Mouse (Mus musculus): ENCODE data around the gene Gng5. TPM values are rescaled to one million over a fixed set of nuclear protein-coding genes. Genes with fewer than 3 reads are reported as not detected.

Gene Gng5
- polyA plus RNA-seq, 1 experiment from 2014 or later: 390 TPM

GRCm38 (mm10) chr3:146520798-146521651, 21.4 kb downstream of the Gng5 start, which contains the start of gene Rpf1:
Gene Rpf1, minus strand, starts transcription at chr3:146521429.
- Histone ChIP-seq H3K9me3 (ENCODE audit: control insufficient read depth, low read length) (no peaks in the 10 kb centered on the region), H3K4me3 (replicated peaks; ENCODE audit: low read depth, low read length) (peak within 1 kb of the TSS; percentile 76), H3K27me3 (ENCODE audit: control insufficient read depth, insufficient read depth, low read length) (no peaks in the 10 kb centered on the region), H3K4me1 (ENCODE audit: control insufficient read depth, insufficient read depth, low read length) (no peaks in the 10 kb centered on the region), H3K36me3 (ENCODE audit: control insufficient read depth, insufficient read depth, low read length) (peaks cover 19% of the 10 kb centered on the region), H3K9ac (replicated peaks; ENCODE audit: low read length) (peak within 1 kb of the TSS; percentile 74), H3K27ac (replicated peaks; ENCODE audit: low read depth, low read length) (peak within 1 kb of the TSS; percentile 96), H3K4me2 (ENCODE audit: low read length) (peak within 1 kb of the TSS; percentile 71)
- ATAC-seq (ENCODE audit: low FRiP score, low TSS enrichment) (peak; percentile 94), DNase-seq (peak; percentile 96)
- WGBS: under 1% methylated on average over 71 of the region's 82 CpGs

- Histone ChIP-seq H3K9me3 (ENCODE audit: control insufficient read depth, low read length) (no peaks in the 10 kb centered on the region), H3K36me3 (ENCODE audit: control insufficient read depth, insufficient read depth, low read length) (peaks cover 19% of the 10 kb centered on the region), H3K27ac (replicated peaks; ENCODE audit: low read depth, low read length) (peak overlapping the region; percentile 96), H3K9ac (replicated peaks; ENCODE audit: low read length) (no peak overlapping the region; the same call in 1 of the 2 replicates), H3K4me1 (ENCODE audit: control insufficient read depth, insufficient read depth, low read length) (no peaks in the 10 kb centered on the region), H3K4me3 (replicated peaks; ENCODE audit: low read depth, low read length) (peak overlapping the region; percentile 76), H3K4me2 (ENCODE audit: low read length) (peak overlapping the region; percentile 71), H3K27me3 (ENCODE audit: control insufficient read depth, insufficient read depth, low read length) (no peaks in the 10 kb centered on the region)
- 17% methylated on average over 8 of the region's 8 CpGs for WGBS
- DNase-seq (no peak), ATAC-seq (ENCODE audit: low FRiP score, low TSS enrichment) (no peak)
Observed at GRCm38 (mm10) chr3:146521652-146522020, 22.0 kb downstream of the Gng5 start.

- Histone ChIP-seq H3K36me3 (ENCODE audit: control insufficient read depth, insufficient read depth, low read length) (no peaks in the 10 kb centered on the region), H3K4me2 (ENCODE audit: low read length) (no peak overlapping the region), H3K9ac (replicated peaks; ENCODE audit: low read length) (no peak overlapping the region), H3K4me3 (replicated peaks; ENCODE audit: low read depth, low read length) (no peak overlapping the region), H3K4me1 (ENCODE audit: control insufficient read depth, insufficient read depth, low read length) (0 out of 2 replicates have a peak, but pooled peaks cover 3% of the 10 kb centered on the region), H3K9me3 (ENCODE audit: control insufficient read depth, low read length) (no peaks in the 10 kb centered on the region), H3K27ac (replicated peaks; ENCODE audit: low read depth, low read length) (peak overlapping the region; percentile 52; the same call in 1 of the 2 replicates), H3K27me3 (ENCODE audit: control insufficient read depth, insufficient read depth, low read length) (no peaks in the 10 kb centered on the region)
- ATAC-seq (ENCODE audit: low FRiP score, low TSS enrichment): no peak
- peak; percentile 36 for DNase-seq
- WGBS: 10% methylated on average over 2 of the region's 2 CpGs
Observed at GRCm38 (mm10) chr3:146528335-146528734, 28.7 kb downstream of the Gng5 start.

GRCm38 (mm10) chr3:146534986-146535385, 35.4 kb downstream of the Gng5 start:
- DNase-seq: no peak
- H3K4me1 ChIP-seq (ENCODE audit: control insufficient read depth, insufficient read depth, low read length): no peaks in the 10 kb centered on the region
- H3K27ac ChIP-seq (replicated peaks; ENCODE audit: low read depth, low read length): no peak overlapping the region

GRCm38 (mm10) chr3:146540521-146541273, 41.1 kb downstream of the Gng5 start:
- H3K4me3 ChIP-seq (replicated peaks; ENCODE audit: low read depth, low read length): no peak overlapping the region
- H3K9me3 ChIP-seq (ENCODE audit: control insufficient read depth, low read length): 0 out of 2 replicates have a peak, but pooled peaks cover 3% of the 10 kb centered on the region
- no peaks in the 10 kb centered on the region for H3K4me1 ChIP-seq (ENCODE audit: control insufficient read depth, insufficient read depth, low read length)
- no peak overlapping the region for H3K27ac ChIP-seq (replicated peaks; ENCODE audit: low read depth, low read length)
- DNase-seq: no peak
- H3K4me2 ChIP-seq (ENCODE audit: low read length): no peak overlapping the region
- ATAC-seq (ENCODE audit: low FRiP score, low TSS enrichment): no peak
- 87% methylated on average over 4 of the region's 4 CpGs for WGBS
- no peaks in the 10 kb centered on the region for H3K27me3 ChIP-seq (ENCODE audit: control insufficient read depth, insufficient read depth, low read length)
- no peaks in the 10 kb centered on the region for H3K36me3 ChIP-seq (ENCODE audit: control insufficient read depth, insufficient read depth, low read length)
- no peak overlapping the region for H3K9ac ChIP-seq (replicated peaks; ENCODE audit: low read length)

More at GRCm38 (mm10) chr3:146534986-146535385, 35.4 kb downstream of the Gng5 start:
- 58% methylated on average over 6 of the region's 6 CpGs for WGBS
- Histone ChIP-seq H3K4me2 (ENCODE audit: low read length) (no peak overlapping the region), H3K36me3 (ENCODE audit: control insufficient read depth, insufficient read depth, low read length) (no peaks in the 10 kb centered on the region), H3K9me3 (ENCODE audit: control insufficient read depth, low read length) (no peaks in the 10 kb centered on the region), H3K4me3 (replicated peaks; ENCODE audit: low read depth, low read length) (no peak overlapping the region), H3K27me3 (ENCODE audit: control insufficient read depth, insufficient read depth, low read length) (no peaks in the 10 kb centered on the region), H3K9ac (replicated peaks; ENCODE audit: low read length) (no peak overlapping the region)
- ATAC-seq (ENCODE audit: low FRiP score, low TSS enrichment): no peak

- no peak for ATAC-seq (ENCODE audit: low FRiP score, low TSS enrichment)
- 0 out of 2 replicates have a peak, but pooled peaks cover 3% of the 10 kb centered on the region for H3K9me3 ChIP-seq (ENCODE audit: control insufficient read depth, low read length)
Observed at GRCm38 (mm10) chr3:146543632-146544031, 44.0 kb downstream of the Gng5 start.

GRCm38 (mm10) chr3:146554816-146555215, 55.2 kb downstream of the Gng5 start:
- ATAC-seq (ENCODE audit: low FRiP score, low TSS enrichment) (no peak), DNase-seq (no peak)
- Histone ChIP-seq H3K27me3 (ENCODE audit: control insufficient read depth, insufficient read depth, low read length) (no peaks in the 10 kb centered on the region), H3K36me3 (ENCODE audit: control insufficient read depth, insufficient read depth, low read length) (no peaks in the 10 kb centered on the region), H3K9ac (replicated peaks; ENCODE audit: low read length) (no peak overlapping the region), H3K9me3 (ENCODE audit: control insufficient read depth, low read length) (no peaks in the 10 kb centered on the region), H3K4me3 (replicated peaks; ENCODE audit: low read depth, low read length) (no peak overlapping the region), H3K4me2 (ENCODE audit: low read length) (no peak overlapping the region), H3K27ac (replicated peaks; ENCODE audit: low read depth, low read length) (no peak overlapping the region), H3K4me1 (ENCODE audit: control insufficient read depth, insufficient read depth, low read length) (no peaks in the 10 kb centered on the region)
- 92% methylated on average over 7 of the region's 7 CpGs for WGBS

More at GRCm38 (mm10) chr3:146543632-146544031, 44.0 kb downstream of the Gng5 start:
- H3K27ac ChIP-seq (replicated peaks; ENCODE audit: low read depth, low read length): no peak overlapping the region
- no peak overlapping the region for H3K4me3 ChIP-seq (replicated peaks; ENCODE audit: low read depth, low read length)
- no peaks in the 10 kb centered on the region for H3K27me3 ChIP-seq (ENCODE audit: control insufficient read depth, insufficient read depth, low read length)
- H3K36me3 ChIP-seq (ENCODE audit: control insufficient read depth, insufficient read depth, low read length): no peaks in the 10 kb centered on the region
- no peak overlapping the region for H3K9ac ChIP-seq (replicated peaks; ENCODE audit: low read length)
- H3K4me1 ChIP-seq (ENCODE audit: control insufficient read depth, insufficient read depth, low read length): no peaks in the 10 kb centered on the region
- H3K4me2 ChIP-seq (ENCODE audit: low read length): no peak overlapping the region
- DNase-seq: no peak
- 47% methylated on average over 1 of the region's 1 CpGs for WGBS
